Mouse (Mus musculus) midbrain, embryonic 14.5 days (tissue): ENCODE data around the gene Eml3. TPM values are rescaled to one million over a fixed set of nuclear protein-coding genes. Genes with fewer than 3 reads are reported as not detected.

Experiments used
- ATAC-seq: fragments of 200-750 bp; cut with Nextera tagmentation; 2 replicates; pipeline ENCODE4 v1.8.0; 2017; ENCODE audit warnings: moderate number of reproducible peaks, moderate library complexity; ENCODE audit not compliant: low FRiP score, low TSS enrichment
- DNase-seq: peaks from one replicate; pipeline ENCODE4 v3.0.0-alpha.2; 2015
- H3K27ac ChIP-seq: fragments of 300-500 bp; sonication (generic); replicated peaks from 2 replicates; pipeline ENCODE4 v1.5.1; 2014; ENCODE audit warnings: mild to moderate bottlenecking, low read depth, low read length, moderate library complexity
- H3K27me3 ChIP-seq: fragments of 300-500 bp; sonication (generic); 2 replicates; pipeline ENCODE4 v1.6.1; 2014; ENCODE audit warnings: low read length, control low read depth, mixed read lengths; ENCODE audit not compliant: control insufficient read depth, insufficient read depth
- H3K36me3 ChIP-seq: fragments of 300-500 bp; sonication (generic); 2 replicates; pipeline ENCODE4 v1.6.1; 2014; ENCODE audit warnings: low read length, control low read depth; ENCODE audit not compliant: control insufficient read depth, insufficient read depth
- H3K4me1 ChIP-seq: fragments of 300-500 bp; sonication (generic); 2 replicates; pipeline ENCODE4 v1.6.1; 2014; ENCODE audit warnings: mild to moderate bottlenecking, antibody characterized with exemption, low read length, control low read depth; ENCODE audit not compliant: control insufficient read depth, insufficient read depth
- H3K4me2 ChIP-seq: fragments of 300-500 bp; sonication (generic); 2 replicates; pipeline ENCODE4 v1.6.1; 2014; ENCODE audit warnings: mild to moderate bottlenecking, low read length, moderate library complexity
- H3K4me3 ChIP-seq: fragments of 300-500 bp; sonication (generic); replicated peaks from 2 replicates; pipeline ENCODE4 v1.5.1; 2014; ENCODE audit warnings: low read depth, low read length
- H3K9ac ChIP-seq: fragments of 300-500 bp; sonication (generic); replicated peaks from 2 replicates; pipeline ENCODE4 v1.6.1; 2014; ENCODE audit warnings: mild to moderate bottlenecking, low read length, moderate library complexity
- H3K9me3 ChIP-seq: fragments of 300-500 bp; sonication (generic); 2 replicates; pipeline ENCODE4 v1.6.1; 2016; ENCODE audit warnings: low read length, control low read depth, mixed read lengths; ENCODE audit not compliant: control insufficient read depth
- WGBS: fragments of 180-500 bp; shearing (Covaris S2); extraction: QIAGEN DNeasy Blood & Tissue Kit; methylation state at CpG from one replicate; pipeline ENCODE4 v1.1.7; 2014; 5-methylcytosine and 5-hydroxymethylcytosine counted together
- polyA plus RNA-seq: library from polyadenylated mRNA; unstranded; fragments of >200 nt; fragmentation: Nextera tagmentation; extraction: Ambion mirVana; gene quantifications from 2 replicates; pipeline ENCODE4 v1.2.1, GENCODE M21; 2014

Gene Eml3
- polyA plus RNA-seq, 1 experiment from 2014 or later, result 5.5 TPM

- Histone ChIP-seq H3K4me3 (no peak overlapping the region), H3K27ac (no peak overlapping the region), H3K27me3 (no peaks in the 10 kb centered on the region), H3K9ac (no peak overlapping the region), H3K36me3 (peaks cover 32% of the 10 kb centered on the region), H3K9me3 (no peaks in the 10 kb centered on the region), H3K4me1 (peaks cover 11% of the 10 kb centered on the region), H3K4me2 (no peak overlapping the region)
- DNase-seq (no peak), ATAC-seq (no peak)
- 87% methylated on average over 12 of the region's 12 CpGs for WGBS
Measured at GRCm38 (mm10) chr19:8927891-8928525, 1.3 kb upstream of the Eml3 start.

- H3K9ac ChIP-seq, result peak overlapping the region; percentile 65
- H3K4me3 ChIP-seq, result peak overlapping the region; percentile 51
- DNase-seq (no peak), ATAC-seq (peak; percentile 38; the same call in 1 of the 2 replicates)
- peaks cover 11% of the 10 kb centered on the region for H3K4me1 ChIP-seq
- peaks cover 34% of the 10 kb centered on the region for H3K36me3 ChIP-seq
- WGBS, result 19% methylated on average over 16 of the region's 16 CpGs
- no peaks in the 10 kb centered on the region for H3K27me3 ChIP-seq
- H3K27ac ChIP-seq, result no peak overlapping the region
- H3K9me3 ChIP-seq, result no peaks in the 10 kb centered on the region
- peak overlapping the region; percentile 71 for H3K4me2 ChIP-seq
Measured at GRCm38 (mm10) chr19:8928689-8929223, 596 bp upstream of the Eml3 start.

GRCm38 (mm10) chr19:8930117-8930516 lies 765 bp downstream of the Eml3 start:
- 17% methylated on average over 11 of the region's 11 CpGs for WGBS

GRCm38 (mm10) chr19:8930771-8931170 lies 1.4 kb downstream of the Eml3 start:
- no peak overlapping the region for H3K4me2 ChIP-seq
- peaks cover 26% of the 10 kb centered on the region for H3K36me3 ChIP-seq
- ATAC-seq (no peak), DNase-seq (no peak)
- no peaks in the 10 kb centered on the region for H3K27me3 ChIP-seq
- H3K4me1 ChIP-seq, result peaks cover 11% of the 10 kb centered on the region
- no peak overlapping the region for H3K27ac ChIP-seq
- H3K9ac ChIP-seq, result no peak overlapping the region
- 92% methylated on average over 7 of the region's 7 CpGs for WGBS
- H3K9me3 ChIP-seq, result no peaks in the 10 kb centered on the region
- H3K4me3 ChIP-seq, result no peak overlapping the region

More at GRCm38 (mm10) chr19:8930117-8930516, 765 bp downstream of the Eml3 start:
- peak overlapping the region; percentile 51 for H3K4me3 ChIP-seq
- no peaks in the 10 kb centered on the region for H3K9me3 ChIP-seq
- no peaks in the 10 kb centered on the region for H3K27me3 ChIP-seq
- DNase-seq, result no peak
- H3K27ac ChIP-seq, result no peak overlapping the region
- peaks cover 33% of the 10 kb centered on the region for H3K36me3 ChIP-seq
- H3K4me2 ChIP-seq, result peak overlapping the region; percentile 71
- ATAC-seq, result no peak
- peaks cover 11% of the 10 kb centered on the region for H3K4me1 ChIP-seq
- H3K9ac ChIP-seq, result peak overlapping the region; percentile 65

GRCm38 (mm10) chr19:8936736-8937135 lies 7.4 kb downstream of the Eml3 start:
- H3K27me3 ChIP-seq, result no peaks in the 10 kb centered on the region
- H3K9me3 ChIP-seq, result no peaks in the 10 kb centered on the region
- 0 out of 2 replicates have a peak, but pooled peaks cover 5% of the 10 kb centered on the region for H3K4me1 ChIP-seq
- peaks cover 8% of the 10 kb centered on the region; the same call in 1 of the 2 replicates for H3K36me3 ChIP-seq
- no peak overlapping the region for H3K4me2 ChIP-seq
- no peak overlapping the region for H3K27ac ChIP-seq
- H3K9ac ChIP-seq, result no peak overlapping the region
- no peak overlapping the region for H3K4me3 ChIP-seq
- WGBS, result 87% methylated on average over 2 of the region's 2 CpGs
- DNase-seq (no peak), ATAC-seq (no peak)

GRCm38 (mm10) chr19:8940526-8941133 lies 11.3 kb downstream of the Eml3 start:
- H3K27me3 ChIP-seq, result no peaks in the 10 kb centered on the region
- peak overlapping the region; percentile 64 for H3K4me2 ChIP-seq
- peak overlapping the region; percentile 98 for H3K9ac ChIP-seq
- H3K27ac ChIP-seq, result peak overlapping the region; percentile 78
- peaks cover 22% of the 10 kb centered on the region for H3K4me1 ChIP-seq
- H3K4me3 ChIP-seq, result peak overlapping the region; percentile 95; the same call in 1 of the 2 replicates
- peaks cover 18% of the 10 kb centered on the region for H3K36me3 ChIP-seq
- ATAC-seq (no peak), DNase-seq (no peak)
- no peaks in the 10 kb centered on the region for H3K9me3 ChIP-seq
- 81% methylated on average over 15 of the region's 15 CpGs for WGBS

- Histone ChIP-seq H3K36me3 (peaks cover 23% of the 10 kb centered on the region), H3K27ac (peak overlapping the region; percentile 78), H3K9ac (peak overlapping the region; percentile 98), H3K9me3 (no peaks in the 10 kb centered on the region), H3K4me1 (peaks cover 22% of the 10 kb centered on the region), H3K27me3 (no peaks in the 10 kb centered on the region), H3K4me2 (peak overlapping the region; percentile 64), H3K4me3 (peak overlapping the region; percentile 95)
- 38% methylated on average over 10 of the region's 10 CpGs for WGBS
- no peak for DNase-seq
- ATAC-seq, result peak; percentile 14; the same call in 1 of the 2 replicates
Measured at GRCm38 (mm10) chr19:8941136-8941514, 11.8 kb downstream of the Eml3 start.

GRCm38 (mm10) chr19:8941515-8942217 lies 12.3 kb downstream of the Eml3 start, which contains the start of gene Mta2:
TSS of gene Mta2 (plus strand) at chr19:8941875.
- Histone ChIP-seq H3K4me1 (peaks cover 22% of the 10 kb centered on the region), H3K9me3 (no peaks in the 10 kb centered on the region), H3K36me3 (peaks cover 28% of the 10 kb centered on the region), H3K9ac (peak within 1 kb of the TSS; percentile 98), H3K4me2 (peak within 1 kb of the TSS; percentile 64), H3K4me3 (peak within 1 kb of the TSS; percentile 95), H3K27ac (peak within 1 kb of the TSS; percentile 96), H3K27me3 (no peaks in the 10 kb centered on the region)
- WGBS, result under 1% methylated on average over 64 of the region's 64 CpGs
- peak; percentile 99 for DNase-seq
- peak; percentile 95 for ATAC-seq
